Mouse (Mus musculus): ENCODE data around the gene Zfp536.
"Not testable (repeated sequence)": the region's sequence is repeated elsewhere in the genome, so short reads cannot be mapped to it uniquely, and the experiment has no call there.

Zfp536 gene

GRCm38 (mm10) chr7:37606472-37606871 is 167.0 kb downstream of the Zfp536 start:
- DNase-seq (ENCODE audit: low spot score in 2 of 2) = no peak

- DNase-seq (ENCODE audit: low spot score in 2 of 2) = not testable (repeated sequence)
These were observed 169.9 kb downstream of the Zfp536 start for GRCm38 (mm10) chr7:37603525-37603909.

DNA sequence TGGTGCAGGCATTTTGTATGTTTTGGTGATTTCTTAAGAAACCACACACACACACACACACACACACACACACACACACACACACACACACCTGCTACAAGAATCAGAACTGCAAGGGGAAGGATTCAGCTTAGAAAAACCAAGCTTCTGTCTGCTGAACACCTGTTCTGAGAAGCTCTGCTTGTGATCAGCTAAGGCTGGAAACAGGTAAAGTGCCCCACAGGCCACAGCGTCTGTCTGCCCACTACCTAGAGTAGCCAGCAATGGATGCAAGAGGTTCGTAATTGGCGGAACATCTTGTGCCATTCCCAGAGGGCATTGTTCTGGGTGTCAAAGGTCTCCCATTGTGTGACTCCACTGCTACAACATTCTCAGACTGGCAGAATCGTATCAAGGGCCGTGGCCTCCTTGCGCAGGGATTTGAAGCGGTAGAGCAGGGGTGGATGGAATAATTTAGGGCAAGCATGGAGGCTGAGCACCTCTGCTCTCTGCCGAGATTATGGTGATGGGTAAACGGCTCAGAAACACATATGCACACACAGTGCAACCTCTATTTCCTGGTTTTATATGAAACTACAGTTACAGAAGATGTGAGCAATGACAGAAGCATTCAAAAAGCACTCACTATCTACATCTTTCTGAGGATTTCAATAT is 170.4 kb downstream of the Zfp536 start:
- no peak for DNase-seq (ENCODE audit: low spot score in 2 of 2)

DNA sequence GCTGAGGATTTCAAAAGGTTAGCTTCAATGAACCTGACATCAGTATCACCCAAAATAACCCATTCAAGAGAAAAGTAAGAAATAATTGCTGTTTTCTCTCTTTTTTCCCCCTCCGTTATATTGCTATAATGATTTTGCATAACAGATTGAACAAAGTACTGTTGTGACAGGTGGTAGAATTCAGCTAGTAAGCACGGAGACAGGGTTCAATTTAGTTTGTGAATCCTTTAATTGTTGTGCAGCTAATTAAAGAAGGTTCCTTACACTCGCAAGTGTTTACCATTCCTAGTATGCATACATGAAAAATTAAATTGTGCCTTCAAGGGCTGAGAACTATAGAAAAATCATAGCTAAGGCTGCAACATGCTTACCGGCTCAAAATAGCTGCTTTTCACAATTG is 173.1 kb downstream of the Zfp536 start:
- DNase-seq (ENCODE audit: low spot score in 2 of 2) = no peak

DNA sequence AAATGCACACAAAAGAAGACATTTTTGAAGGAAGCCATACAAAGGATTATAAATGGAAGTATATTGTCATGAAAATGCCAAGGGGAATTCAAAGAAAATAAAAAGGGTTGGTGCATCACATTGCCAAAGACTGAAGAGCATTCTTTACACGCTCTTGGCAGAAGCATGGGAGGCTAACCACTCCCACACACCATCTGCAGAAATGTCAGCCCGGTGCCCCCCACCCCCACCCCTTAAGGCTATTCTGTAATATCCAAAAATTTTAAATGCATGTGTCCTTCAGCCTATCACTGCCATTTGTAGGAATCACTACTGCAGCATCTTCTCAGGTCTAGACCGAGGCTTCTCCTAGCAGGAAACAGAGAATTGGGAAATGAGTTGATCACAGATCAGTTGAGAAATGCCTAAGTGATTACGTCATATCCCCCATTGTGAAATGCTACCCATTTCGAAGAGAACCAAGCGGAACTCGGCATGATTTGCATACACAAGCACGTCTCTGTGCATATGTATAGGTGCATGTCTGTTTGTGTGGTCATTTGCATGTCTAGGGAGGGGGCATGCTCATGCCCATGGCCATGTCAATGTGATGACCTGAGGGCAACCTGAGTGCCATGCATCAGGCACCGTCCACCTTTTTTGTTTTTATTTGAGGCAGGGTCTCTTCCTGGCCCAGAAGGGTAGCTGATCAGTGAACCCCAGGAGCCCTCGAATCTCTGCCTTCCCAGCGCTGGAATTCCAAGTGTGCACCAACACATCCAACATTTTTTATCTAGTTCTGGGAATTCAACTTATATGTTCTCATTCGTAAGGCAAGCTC is 179.0 kb downstream of the Zfp536 start:
- DNase-seq (ENCODE audit: low spot score in 2 of 2) = no peak

DNA sequence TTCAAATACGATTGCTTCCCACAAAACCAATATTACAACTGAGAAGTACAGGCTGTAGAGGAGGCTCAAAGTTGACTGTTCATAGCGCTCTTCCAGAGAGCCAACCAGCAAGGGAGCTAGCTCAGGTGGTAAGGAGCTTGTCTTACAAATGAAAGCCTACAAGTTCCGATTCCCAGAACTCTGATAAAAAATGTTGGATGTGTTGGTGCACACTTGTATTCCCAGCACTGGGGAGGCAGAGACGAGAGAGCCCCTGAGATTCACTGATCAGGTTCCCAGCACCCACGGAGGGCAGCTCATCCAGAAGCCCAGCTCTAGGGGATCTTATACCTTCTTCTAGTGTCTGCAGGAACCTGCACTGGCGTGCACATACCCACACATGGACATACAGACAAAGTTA is 179.9 kb downstream of the Zfp536 start:
- DNase-seq (ENCODE audit: low spot score in 2 of 2) = no peak

GRCm38 (mm10) chr7:37586694-37587093 is 186.7 kb downstream of the Zfp536 start:
- DNase-seq (ENCODE audit: low spot score in 2 of 2) = no peak

DNA sequence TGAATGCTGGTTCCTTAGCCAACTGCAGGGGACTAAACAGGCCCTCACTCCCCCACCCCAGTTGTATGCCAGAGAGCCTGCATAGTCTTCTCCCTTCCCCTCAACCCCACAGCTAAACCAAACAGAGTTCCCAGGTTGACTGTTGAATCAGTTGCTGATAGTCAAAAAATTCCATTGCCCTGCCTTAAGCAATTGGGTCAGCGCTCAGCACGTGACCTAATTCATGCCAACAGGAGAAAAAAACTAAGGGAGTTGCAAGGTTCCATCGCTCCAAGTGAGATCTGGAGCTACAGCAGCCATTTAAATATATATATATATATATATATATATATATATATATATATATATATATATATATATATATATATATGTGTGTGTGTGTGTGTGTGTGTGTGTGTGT is 192.2 kb downstream of the Zfp536 start:
- DNase-seq (ENCODE audit: low spot score in 2 of 2) = no peak

DNA sequence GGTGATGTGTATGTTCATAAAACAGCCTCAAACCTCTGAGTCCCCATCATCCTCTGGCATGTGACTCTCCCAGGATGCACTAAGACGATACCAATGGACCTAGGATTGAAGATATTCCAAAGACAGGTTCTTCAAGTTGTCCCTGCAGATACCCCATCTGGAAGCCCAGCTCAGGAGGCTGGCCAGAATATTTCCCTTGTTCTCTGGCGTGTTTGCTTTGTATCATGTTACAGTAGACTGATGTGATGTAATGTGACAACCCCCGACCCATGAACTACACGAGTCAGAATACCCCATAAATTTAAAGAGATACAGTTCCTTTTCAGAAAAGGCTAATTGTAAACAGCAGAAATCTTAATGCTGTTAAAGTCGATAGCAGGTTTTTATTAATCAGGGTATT is 192.9 kb downstream of the Zfp536 start:
- DNase-seq (ENCODE audit: low spot score in 2 of 2) = no peak

DNA sequence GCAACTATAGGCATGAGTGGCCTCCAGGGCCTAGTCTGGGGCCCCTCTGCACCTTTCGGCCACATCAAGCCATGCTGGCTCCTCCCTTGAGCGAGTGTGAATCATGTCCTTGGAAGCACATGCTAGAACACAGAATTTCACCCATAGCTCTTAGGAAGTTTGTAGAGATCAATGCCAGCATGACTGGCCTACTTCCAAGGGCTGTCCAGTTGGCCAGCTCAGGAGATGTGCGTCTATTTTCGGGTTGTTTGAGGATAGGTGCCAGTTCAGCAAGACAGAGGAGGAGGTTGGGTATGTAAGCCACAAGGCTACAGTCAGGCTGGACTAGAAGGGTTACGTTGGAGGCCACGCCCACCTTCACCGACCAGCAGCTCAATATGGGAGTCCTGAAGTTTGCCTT is 201.4 kb downstream of the Zfp536 start:
- DNase-seq (ENCODE audit: low spot score in 2 of 2) = no peak

GRCm38 (mm10) chr7:37568811-37569500 is 204.5 kb downstream of the Zfp536 start:
- no peak for DNase-seq (ENCODE audit: low spot score in 2 of 2)

DNA sequence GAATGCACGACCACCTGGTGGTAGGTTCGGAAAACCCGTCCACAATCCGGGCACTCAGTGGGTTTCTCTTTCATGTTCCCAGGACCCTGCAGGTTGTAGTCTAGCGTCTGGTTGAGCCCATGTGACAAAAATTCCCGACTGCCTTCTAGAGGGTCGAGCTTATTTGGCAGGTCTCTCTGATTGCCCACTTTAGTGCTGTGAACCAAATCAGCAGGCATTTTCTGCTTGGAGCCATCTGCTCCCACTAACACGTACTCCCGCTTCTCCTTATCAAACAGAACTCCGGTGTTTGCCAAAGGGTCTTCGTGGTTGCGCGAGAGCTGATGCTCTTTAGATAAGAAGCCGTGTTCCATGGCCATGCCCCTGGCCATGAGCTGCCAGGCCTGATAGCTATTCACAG is 205.4 kb downstream of the Zfp536 start:
- no peak for DNase-seq (ENCODE audit: low spot score in 2 of 2)

DNA sequence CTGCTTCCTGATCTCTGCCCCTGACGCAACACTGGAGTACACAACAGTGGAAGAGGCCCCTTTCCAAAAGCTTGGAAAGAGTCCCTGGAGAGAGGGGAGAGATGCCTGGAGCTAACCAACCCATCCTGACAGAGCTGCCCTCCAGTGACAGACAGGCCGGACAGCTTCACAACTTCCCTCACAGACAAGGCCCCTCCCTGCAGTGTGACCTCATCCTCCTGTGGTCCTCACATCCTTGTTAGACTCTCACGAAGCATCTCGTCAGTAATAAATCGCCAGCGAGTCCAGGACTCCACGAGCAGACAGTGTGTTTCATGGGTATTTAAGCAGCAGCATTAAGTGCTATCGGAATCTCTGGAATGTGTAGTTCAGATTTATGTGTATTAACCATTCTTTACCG is 207.4 kb downstream of the Zfp536 start:
- no peak for DNase-seq (ENCODE audit: low spot score in 2 of 2)

- no peak for DNase-seq (ENCODE audit: low spot score in 2 of 2)
These were observed 208.1 kb downstream of the Zfp536 start for GRCm38 (mm10) chr7:37565371-37565770.

GRCm38 (mm10) chr7:37564644-37565043 is 208.8 kb downstream of the Zfp536 start:
- no peak for DNase-seq (ENCODE audit: low spot score in 2 of 2)

DNA sequence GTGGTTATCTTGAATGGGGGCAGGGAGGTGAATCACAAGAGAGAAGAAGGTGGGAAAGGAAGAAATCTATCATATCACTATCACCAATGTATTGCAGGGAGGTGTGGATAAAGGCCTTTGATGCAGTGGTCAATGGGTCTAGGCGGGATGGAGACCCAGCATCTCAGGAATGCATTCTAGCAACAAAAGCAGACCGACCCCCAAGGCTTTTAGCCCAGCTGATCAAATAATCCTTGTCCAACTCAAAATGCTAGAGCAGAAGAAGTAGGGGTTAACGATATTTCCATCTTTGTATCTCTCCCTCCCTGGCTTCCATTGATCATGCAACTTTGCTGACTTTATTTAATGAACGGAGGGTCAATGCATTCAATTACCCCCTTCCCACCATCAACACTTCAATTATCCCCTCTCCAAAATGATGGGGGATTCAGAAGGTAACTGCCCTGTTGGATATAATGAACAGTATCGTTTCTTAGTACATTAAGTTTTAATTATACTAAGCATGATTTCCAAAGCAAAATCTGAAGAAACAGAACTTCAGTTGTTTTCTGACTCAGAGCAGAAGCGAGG is 209.5 kb downstream of the Zfp536 start:
- no peak for DNase-seq (ENCODE audit: low spot score in 2 of 2)

GRCm38 (mm10) chr7:37563171-37563574 is 210.3 kb downstream of the Zfp536 start:
- DNase-seq (ENCODE audit: low spot score in 2 of 2) = no peak

GRCm38 (mm10) chr7:37562505-37562904 is 210.9 kb downstream of the Zfp536 start:
- DNase-seq (ENCODE audit: low spot score in 2 of 2) = no peak

- no peak for DNase-seq (ENCODE audit: low spot score in 2 of 2)
These were observed 212.9 kb downstream of the Zfp536 start for GRCm38 (mm10) chr7:37560581-37560980.

DNA sequence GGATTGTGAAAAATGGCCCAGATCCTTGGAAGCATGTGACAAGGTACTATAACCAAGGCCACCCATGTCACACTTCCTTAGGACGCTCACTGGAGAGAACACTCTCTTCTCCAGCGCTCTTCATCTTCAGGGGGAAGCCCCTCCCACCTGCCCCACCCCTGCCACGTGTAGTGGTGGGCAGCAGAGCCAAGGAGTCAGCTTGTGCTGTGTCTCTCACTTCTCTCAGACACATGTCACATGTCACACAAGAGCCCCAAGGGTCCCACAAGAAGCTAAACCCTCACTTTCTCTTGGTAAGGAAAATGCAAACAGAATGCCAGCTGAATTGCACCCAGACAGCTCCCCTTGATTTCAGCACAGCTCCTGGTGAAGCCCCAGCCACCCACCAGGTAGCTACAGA is 213.6 kb downstream of the Zfp536 start:
- no peak for DNase-seq (ENCODE audit: low spot score in 2 of 2)

- DNase-seq (ENCODE audit: low spot score in 2 of 2) = no peak
These were observed 214.1 kb downstream of the Zfp536 start for GRCm38 (mm10) chr7:37559341-37559740.

GRCm38 (mm10) chr7:37556811-37557210 is 216.6 kb downstream of the Zfp536 start:
- DNase-seq (ENCODE audit: low spot score in 2 of 2) = no peak
